Mouse (Mus musculus) midbrain, embryonic 15.5 days (tissue): ENCODE measurements at regions not wholly inside any gene's neighbourhood (a gene's known extent, or its start where the extent isn't known, plus 50 kb on each side); places are given as distances from the start of the nearest gene placed in this dataset.

Experiments used
- ATAC-seq: fragments of 200-750 bp; cut with Nextera tagmentation; replicated peaks from 2 replicates; pipeline ENCODE4 v1.8.0; 2017; ENCODE audit warnings: moderate TSS enrichment
- H3K27ac ChIP-seq: fragments of 300-500 bp; sonication (generic); 2 replicates; pipeline ENCODE4 v1.5.1; 2015; ENCODE audit warnings: mild to moderate bottlenecking, inconsistent platforms
- H3K27me3 ChIP-seq: fragments of 300-500 bp; sonication (generic); replicated peaks from 2 replicates; pipeline ENCODE4 v1.6.1; 2015; ENCODE audit warnings: inconsistent platforms
- H3K36me3 ChIP-seq: fragments of 300-500 bp; sonication (generic); replicated peaks from 2 replicates; pipeline ENCODE4 v1.6.1; 2015; ENCODE audit warnings: inconsistent platforms
- H3K4me1 ChIP-seq: fragments of 300-500 bp; sonication (generic); 2 replicates; pipeline ENCODE4 v1.6.1; 2015; ENCODE audit warnings: inconsistent platforms
- H3K4me2 ChIP-seq: fragments of 300-500 bp; sonication (generic); 2 replicates; pipeline ENCODE4 v1.6.1; 2015; ENCODE audit warnings: inconsistent platforms, mild to moderate bottlenecking, moderate library complexity
- H3K4me3 ChIP-seq: fragments of 300-500 bp; sonication (generic); 2 replicates; pipeline ENCODE4 v1.5.1; 2015; ENCODE audit warnings: mild to moderate bottlenecking, inconsistent platforms
- H3K9ac ChIP-seq: fragments of 300-500 bp; sonication (generic); 2 replicates; pipeline ENCODE4 v1.6.1; 2015; ENCODE audit warnings: mild to moderate bottlenecking, inconsistent platforms
- H3K9me3 ChIP-seq: fragments of 300-500 bp; sonication (generic); 2 replicates; pipeline ENCODE4 v1.6.1; 2016; ENCODE audit warnings: inconsistent platforms
- WGBS: fragments of 180-500 bp; shearing (Covaris S2); methylation state at CpG from one replicate; pipeline ENCODE4 v1.1.7; 2015; ENCODE audit warnings: mixed read lengths; 5-methylcytosine and 5-hydroxymethylcytosine counted together

GRCm38 (mm10) chr12:73491370-73491769 is 54.8 kb downstream of the Tmem30b start:
- Histone ChIP-seq H3K27ac (no peak overlapping the region), H3K4me3 (no peak overlapping the region), H3K4me1 (no peaks in the 10 kb centered on the region), H3K4me2 (no peak overlapping the region), H3K9ac (no peak overlapping the region), H3K9me3 (no peaks in the 10 kb centered on the region), H3K27me3 (no peaks in the 10 kb centered on the region), H3K36me3 (no peaks in the 10 kb centered on the region)
- WGBS = 81% methylated on average over 3 of the region's 3 CpGs
- ATAC-seq = no peak

GRCm38 (mm10) chr12:73482858-73483257 is 63.3 kb downstream of the Tmem30b start:
- WGBS = 87% methylated on average over 2 of the region's 2 CpGs
- Histone ChIP-seq H3K27me3 (no peaks in the 10 kb centered on the region), H3K4me3 (no peak overlapping the region), H3K4me1 (no peaks in the 10 kb centered on the region), H3K27ac (no peak overlapping the region), H3K4me2 (no peak overlapping the region), H3K9me3 (no peaks in the 10 kb centered on the region), H3K36me3 (no peaks in the 10 kb centered on the region), H3K9ac (no peak overlapping the region)
- ATAC-seq = no peak

- WGBS = 91% methylated on average over 6 of the region's 6 CpGs
- ATAC-seq = no peak
- Histone ChIP-seq H3K27me3 (no peaks in the 10 kb centered on the region), H3K36me3 (no peaks in the 10 kb centered on the region), H3K27ac (no peak overlapping the region), H3K4me1 (no peaks in the 10 kb centered on the region), H3K4me3 (no peak overlapping the region), H3K9me3 (no peaks in the 10 kb centered on the region), H3K4me2 (no peak overlapping the region), H3K9ac (no peak overlapping the region)
Observed at GRCm38 (mm10) chr12:73482275-73482674, 63.9 kb downstream of the Tmem30b start.

- Histone ChIP-seq H3K4me2 (no peak overlapping the region), H3K9ac (no peak overlapping the region), H3K27me3 (no peaks in the 10 kb centered on the region), H3K4me1 (no peaks in the 10 kb centered on the region), H3K27ac (no peak overlapping the region), H3K4me3 (no peak overlapping the region), H3K9me3 (no peaks in the 10 kb centered on the region), H3K36me3 (no peaks in the 10 kb centered on the region)
- ATAC-seq = no peak
- 96% methylated on average over 3 of the region's 3 CpGs for WGBS
Observed at GRCm38 (mm10) chr12:73481705-73482104, 64.5 kb downstream of the Tmem30b start.

- ATAC-seq = no peak
- Histone ChIP-seq H3K4me2 (no peak overlapping the region), H3K27ac (no peak overlapping the region), H3K36me3 (no peaks in the 10 kb centered on the region), H3K4me3 (no peak overlapping the region), H3K9ac (no peak overlapping the region), H3K4me1 (no peaks in the 10 kb centered on the region), H3K27me3 (no peaks in the 10 kb centered on the region), H3K9me3 (no peaks in the 10 kb centered on the region)
- 93% methylated on average over 6 of the region's 6 CpGs for WGBS
Observed at GRCm38 (mm10) chr12:73481165-73481564, 65.0 kb downstream of the Tmem30b start.

- no peak overlapping the region for H3K9ac ChIP-seq
- H3K27me3 ChIP-seq = no peaks in the 10 kb centered on the region
- no peaks in the 10 kb centered on the region for H3K36me3 ChIP-seq
- H3K4me2 ChIP-seq = no peak overlapping the region
- H3K4me3 ChIP-seq = no peak overlapping the region
- ATAC-seq = no peak
- H3K9me3 ChIP-seq = no peaks in the 10 kb centered on the region
- no peak overlapping the region for H3K27ac ChIP-seq
- WGBS = 94% methylated on average over 6 of the region's 6 CpGs
- H3K4me1 ChIP-seq = no peaks in the 10 kb centered on the region
Observed at GRCm38 (mm10) chr12:73480610-73480971, 65.6 kb downstream of the Tmem30b start.

GRCm38 (mm10) chr12:73479932-73480609 is 66.1 kb downstream of the Tmem30b start:
- Histone ChIP-seq H3K4me1 (no peaks in the 10 kb centered on the region), H3K27me3 (no peaks in the 10 kb centered on the region), H3K36me3 (no peaks in the 10 kb centered on the region), H3K27ac (no peak overlapping the region), H3K9me3 (no peaks in the 10 kb centered on the region), H3K9ac (no peak overlapping the region), H3K4me3 (no peak overlapping the region), H3K4me2 (no peak overlapping the region)
- WGBS = 90% methylated on average over 15 of the region's 15 CpGs
- ATAC-seq = no peak

- H3K4me3 ChIP-seq = no peak overlapping the region
- ATAC-seq = no peak
- H3K27ac ChIP-seq = no peak overlapping the region
- H3K4me1 ChIP-seq = no peaks in the 10 kb centered on the region
- H3K9ac ChIP-seq = no peak overlapping the region
- H3K9me3 ChIP-seq = no peaks in the 10 kb centered on the region
- no peaks in the 10 kb centered on the region for H3K27me3 ChIP-seq
- no peak overlapping the region for H3K4me2 ChIP-seq
- WGBS = 84% methylated on average over 4 of the region's 4 CpGs
- H3K36me3 ChIP-seq = no peaks in the 10 kb centered on the region
Observed at GRCm38 (mm10) chr12:73478641-73479040, 67.6 kb downstream of the Tmem30b start.

GRCm38 (mm10) chr12:73476421-73476858 is 69.8 kb downstream of the Tmem30b start:
- Histone ChIP-seq H3K9ac (no peak overlapping the region), H3K27ac (no peak overlapping the region), H3K36me3 (no peaks in the 10 kb centered on the region), H3K4me2 (no peak overlapping the region), H3K4me3 (no peak overlapping the region), H3K27me3 (no peaks in the 10 kb centered on the region), H3K9me3 (no peaks in the 10 kb centered on the region), H3K4me1 (no peaks in the 10 kb centered on the region)
- no peak for ATAC-seq
- WGBS = 12% methylated on average over 7 of the region's 7 CpGs

GRCm38 (mm10) chr12:73475774-73476173 is 70.4 kb downstream of the Tmem30b start:
- 68% methylated on average over 3 of the region's 3 CpGs for WGBS
- H3K4me2 ChIP-seq = no peak overlapping the region
- no peak for ATAC-seq
- no peaks in the 10 kb centered on the region for H3K36me3 ChIP-seq
- H3K27me3 ChIP-seq = no peaks in the 10 kb centered on the region
- no peaks in the 10 kb centered on the region for H3K9me3 ChIP-seq
- no peak overlapping the region for H3K4me3 ChIP-seq
- no peak overlapping the region for H3K27ac ChIP-seq
- H3K4me1 ChIP-seq = no peaks in the 10 kb centered on the region
- no peak overlapping the region for H3K9ac ChIP-seq

GRCm38 (mm10) chr12:73475020-73475419 is 71.2 kb downstream of the Tmem30b start:
- 77% methylated on average over 5 of the region's 5 CpGs for WGBS
- H3K27ac ChIP-seq = no peak overlapping the region
- H3K27me3 ChIP-seq = no peaks in the 10 kb centered on the region
- H3K4me1 ChIP-seq = no peaks in the 10 kb centered on the region
- H3K4me3 ChIP-seq = no peak overlapping the region
- H3K36me3 ChIP-seq = no peaks in the 10 kb centered on the region
- no peak overlapping the region for H3K4me2 ChIP-seq
- no peak for ATAC-seq
- no peaks in the 10 kb centered on the region for H3K9me3 ChIP-seq
- no peak overlapping the region for H3K9ac ChIP-seq

GRCm38 (mm10) chr12:73473111-73473510 is 73.1 kb downstream of the Tmem30b start:
- Histone ChIP-seq H3K9me3 (no peaks in the 10 kb centered on the region), H3K27me3 (no peaks in the 10 kb centered on the region), H3K36me3 (no peaks in the 10 kb centered on the region), H3K9ac (no peak overlapping the region), H3K4me3 (no peak overlapping the region), H3K27ac (no peak overlapping the region), H3K4me2 (no peak overlapping the region), H3K4me1 (no peaks in the 10 kb centered on the region)
- WGBS = 53% methylated on average over 4 of the region's 4 CpGs
- ATAC-seq = no peak

GRCm38 (mm10) chr12:73471966-73472365 is 74.2 kb downstream of the Tmem30b start:
- H3K27me3 ChIP-seq = no peaks in the 10 kb centered on the region
- no peak overlapping the region for H3K27ac ChIP-seq
- 71% methylated on average over 9 of the region's 9 CpGs for WGBS
- no peak overlapping the region for H3K4me2 ChIP-seq
- H3K9me3 ChIP-seq = no peaks in the 10 kb centered on the region
- no peaks in the 10 kb centered on the region for H3K36me3 ChIP-seq
- H3K4me3 ChIP-seq = no peak overlapping the region
- ATAC-seq = no peak
- no peaks in the 10 kb centered on the region for H3K4me1 ChIP-seq
- H3K9ac ChIP-seq = no peak overlapping the region
